Mouse (Mus musculus) limb, embryonic 15.5 days (tissue): ENCODE data around the gene Fuk. TPM values are rescaled to one million over a fixed set of nuclear protein-coding genes. Genes with fewer than 3 reads are reported as not detected.
"Not testable (repeated sequence)": the region's sequence is repeated elsewhere in the genome, so short reads cannot be mapped to it uniquely, and the experiment has no call there.

Experiments
- ATAC-seq: fragments of 200-750 bp; cut with Nextera tagmentation; 2 replicates; pipeline ENCODE4 v1.8.0; 2017; ENCODE audit warnings: low read depth, moderate TSS enrichment; ENCODE audit not compliant: insufficient number of reproducible peaks, low FRiP score, low TSS enrichment
- H3K27ac ChIP-seq: fragments of 300-500 bp; sonication (generic); 2 replicates; pipeline ENCODE4 v1.5.1; 2015; ENCODE audit warnings: moderate library complexity, mild to moderate bottlenecking, inconsistent platforms
- H3K27me3 ChIP-seq: fragments of 300-500 bp; sonication (generic); 2 replicates; pipeline ENCODE4 v1.6.1; 2015; ENCODE audit warnings: inconsistent platforms
- H3K36me3 ChIP-seq: fragments of 300-500 bp; sonication (generic); 2 replicates; pipeline ENCODE4 v1.6.1; 2015; ENCODE audit warnings: inconsistent platforms
- H3K4me1 ChIP-seq: fragments of 300-500 bp; sonication (generic); 2 replicates; pipeline ENCODE4 v1.6.1; 2015; ENCODE audit warnings: inconsistent platforms
- H3K4me2 ChIP-seq: fragments of 300-500 bp; sonication (generic); 2 replicates; pipeline ENCODE4 v1.6.1; 2015; ENCODE audit warnings: mild to moderate bottlenecking, inconsistent platforms
- H3K4me3 ChIP-seq: fragments of 300-500 bp; sonication (generic); 2 replicates; pipeline ENCODE4 v1.5.1; 2015; ENCODE audit warnings: mild to moderate bottlenecking, inconsistent platforms
- H3K9ac ChIP-seq: fragments of 300-500 bp; sonication (generic); 2 replicates; pipeline ENCODE4 v1.6.1; 2015; ENCODE audit warnings: inconsistent platforms
- H3K9me3 ChIP-seq: fragments of 300-500 bp; sonication (generic); 2 replicates; pipeline ENCODE4 v1.6.1; 2016; ENCODE audit warnings: inconsistent platforms
- WGBS: fragments of 180-500 bp; shearing (Covaris S2); methylation state at CpG from one replicate; pipeline ENCODE4 v1.1.7; 2015; 5-methylcytosine and 5-hydroxymethylcytosine counted together
- polyA plus RNA-seq: library from polyadenylated mRNA; unstranded; fragments of >200 nt; fragmentation: Nextera tagmentation; extraction: Ambion mirVana; gene quantifications from 2 replicates; pipeline ENCODE4 v1.2.1, GENCODE M21; 2015

The Fuk gene
- polyA plus RNA-seq, 1 experiment from 2014 or later = 12.2 TPM

DNA sequence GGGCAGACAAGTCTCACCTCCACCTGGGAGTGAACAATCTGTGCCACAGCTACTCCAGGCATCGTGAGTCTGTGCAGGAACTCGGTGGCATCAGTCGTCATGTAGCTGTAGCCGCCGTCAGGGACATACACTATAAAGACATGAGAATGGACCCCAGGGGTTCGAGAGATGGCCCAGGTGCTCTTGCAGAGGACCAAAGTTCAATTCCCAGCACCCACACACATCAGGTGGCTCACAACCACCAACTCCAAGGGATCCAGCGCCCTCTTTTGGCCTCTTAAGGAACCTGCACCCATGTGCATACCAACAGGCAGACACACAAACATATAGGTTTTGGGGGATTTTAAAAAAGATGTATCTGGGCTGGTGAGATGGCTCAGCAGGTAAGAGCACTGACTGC lies 10.2 kb downstream of the Fuk start:
- no peak for ATAC-seq
- H3K4me1 ChIP-seq = no peaks in the 10 kb centered on the region
- no peaks in the 10 kb centered on the region for H3K27me3 ChIP-seq
- H3K9me3 ChIP-seq = no peaks in the 10 kb centered on the region
- no peak overlapping the region for H3K4me2 ChIP-seq
- no peak overlapping the region for H3K4me3 ChIP-seq
- H3K36me3 ChIP-seq = peaks cover 70% of the 10 kb centered on the region
- H3K9ac ChIP-seq = no peak overlapping the region
- H3K27ac ChIP-seq = no peak overlapping the region
- WGBS = 83% methylated on average over 7 of the region's 7 CpGs

DNA sequence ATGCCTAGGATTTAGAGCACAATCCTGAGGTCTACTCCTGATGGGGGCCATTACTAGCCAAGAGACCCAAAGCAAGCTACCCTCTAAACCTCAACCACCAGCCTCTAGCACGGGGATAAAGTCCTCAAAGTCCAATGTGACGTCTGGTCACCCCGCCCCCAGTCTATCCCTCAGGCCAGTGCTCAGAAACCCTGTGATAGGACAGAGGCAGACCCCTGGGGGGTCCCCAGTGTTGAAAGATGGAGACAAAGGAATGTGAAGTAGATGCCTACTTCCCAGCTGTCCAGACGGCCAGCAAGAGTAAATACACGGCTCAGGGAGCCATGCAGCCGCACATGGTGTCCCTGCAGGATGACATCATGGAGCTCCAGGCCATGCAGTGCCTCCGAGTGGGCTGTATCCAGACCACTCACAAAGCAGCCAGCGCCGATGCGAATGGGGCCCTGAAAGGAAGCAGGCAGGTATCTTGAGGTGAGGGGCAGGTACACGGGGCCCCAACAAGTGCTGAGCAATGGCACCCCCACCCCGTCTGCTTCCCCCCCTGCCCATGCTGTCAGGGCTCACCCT lies 12.3 kb downstream of the Fuk start:
- Histone ChIP-seq H3K27me3 (no peaks in the 10 kb centered on the region), H3K9ac (no peak overlapping the region), H3K36me3 (peaks cover 81% of the 10 kb centered on the region), H3K4me2 (no peak overlapping the region), H3K9me3 (no peaks in the 10 kb centered on the region), H3K4me1 (no peaks in the 10 kb centered on the region), H3K4me3 (no peak overlapping the region), H3K27ac (peak overlapping the region; percentile 11; the same call in 1 of the 2 replicates)
- 72% methylated on average over 12 of the region's 12 CpGs for WGBS
- ATAC-seq = no peak

DNA sequence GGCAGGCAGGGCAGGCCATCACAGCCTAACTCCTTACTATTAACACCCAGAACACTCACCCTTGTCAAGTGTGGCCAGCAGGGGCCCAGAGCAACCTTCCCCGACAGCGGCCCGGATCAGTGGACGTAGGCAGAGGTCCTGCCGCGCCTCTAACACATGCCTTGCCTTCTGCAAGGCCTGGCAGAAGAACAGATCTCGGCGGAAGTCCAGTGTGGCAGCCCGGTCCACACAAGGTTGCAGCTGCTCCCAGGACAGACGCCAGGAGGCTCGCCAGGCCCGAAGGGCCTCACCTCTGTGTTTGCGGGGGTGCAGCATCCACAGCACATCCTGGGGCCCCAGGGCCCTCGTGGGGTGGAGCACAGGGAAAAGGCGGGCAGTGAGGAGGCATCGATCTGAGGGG lies 13.4 kb downstream of the Fuk start:
- 89% methylated on average over 16 of the region's 16 CpGs for WGBS
- no peak for ATAC-seq
- H3K27ac ChIP-seq = peak overlapping the region; percentile 22; the same call in 1 of the 2 replicates
- H3K27me3 ChIP-seq = no peaks in the 10 kb centered on the region
- H3K4me2 ChIP-seq = no peak overlapping the region
- no peak overlapping the region for H3K4me3 ChIP-seq
- no peaks in the 10 kb centered on the region for H3K4me1 ChIP-seq
- peaks cover 82% of the 10 kb centered on the region for H3K36me3 ChIP-seq
- no peak overlapping the region for H3K9ac ChIP-seq
- no peaks in the 10 kb centered on the region for H3K9me3 ChIP-seq

DNA sequence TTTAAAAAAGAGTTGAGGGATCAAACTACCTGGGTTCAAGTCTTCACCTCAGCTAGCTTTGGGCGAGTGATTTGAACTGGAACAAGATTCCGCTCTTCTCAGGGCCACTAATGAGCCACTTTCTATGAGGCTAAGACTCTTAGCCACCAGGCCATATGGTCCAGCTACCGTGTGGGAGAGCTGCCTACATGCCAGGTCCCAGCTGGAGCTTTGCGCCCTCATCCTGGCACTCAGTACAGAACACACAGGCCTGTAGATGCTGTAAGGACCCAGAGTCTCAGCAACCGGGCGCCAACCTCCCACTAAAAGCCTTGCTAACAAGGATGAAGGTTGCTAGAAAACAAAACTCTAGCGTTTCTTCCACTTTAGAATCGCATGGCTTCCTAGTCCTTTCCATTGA lies 13.8 kb downstream of the Fuk start:
- Histone ChIP-seq H3K4me3 (no peak overlapping the region), H3K27ac (no peak overlapping the region), H3K9ac (no peak overlapping the region), H3K4me2 (no peak overlapping the region), H3K4me1 (no peaks in the 10 kb centered on the region), H3K36me3 (peaks cover 82% of the 10 kb centered on the region), H3K9me3 (no peaks in the 10 kb centered on the region), H3K27me3 (no peaks in the 10 kb centered on the region)
- no peak for ATAC-seq
- WGBS = 94% methylated on average over 8 of the region's 8 CpGs

DNA sequence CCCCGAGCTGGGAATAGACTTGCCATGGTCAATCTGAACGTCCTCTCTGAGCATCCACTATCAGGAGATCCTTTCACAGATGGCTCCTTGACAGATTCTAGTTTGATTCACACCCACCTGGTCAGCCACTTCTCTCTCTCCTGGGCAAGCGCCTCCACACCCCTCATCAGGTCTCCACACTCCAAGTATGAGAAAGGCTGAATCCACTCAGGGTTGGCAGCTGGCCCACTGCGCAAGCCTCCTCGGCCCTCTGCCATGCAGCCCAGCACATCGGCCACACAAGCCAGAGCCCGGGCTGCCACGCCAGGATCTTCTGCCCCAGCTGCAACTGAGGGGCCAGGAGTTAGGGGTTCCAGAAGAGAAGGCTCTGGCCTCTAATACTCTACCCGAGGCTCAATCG lies 14.7 kb downstream of the Fuk start:
- WGBS = 88% methylated on average over 10 of the region's 10 CpGs
- no peaks in the 10 kb centered on the region for H3K9me3 ChIP-seq
- H3K4me3 ChIP-seq = no peak overlapping the region
- H3K4me2 ChIP-seq = no peak overlapping the region
- H3K36me3 ChIP-seq = peaks cover 82% of the 10 kb centered on the region
- H3K27ac ChIP-seq = no peak overlapping the region
- no peak for ATAC-seq
- H3K9ac ChIP-seq = no peak overlapping the region
- no peaks in the 10 kb centered on the region for H3K4me1 ChIP-seq
- no peaks in the 10 kb centered on the region for H3K27me3 ChIP-seq

DNA sequence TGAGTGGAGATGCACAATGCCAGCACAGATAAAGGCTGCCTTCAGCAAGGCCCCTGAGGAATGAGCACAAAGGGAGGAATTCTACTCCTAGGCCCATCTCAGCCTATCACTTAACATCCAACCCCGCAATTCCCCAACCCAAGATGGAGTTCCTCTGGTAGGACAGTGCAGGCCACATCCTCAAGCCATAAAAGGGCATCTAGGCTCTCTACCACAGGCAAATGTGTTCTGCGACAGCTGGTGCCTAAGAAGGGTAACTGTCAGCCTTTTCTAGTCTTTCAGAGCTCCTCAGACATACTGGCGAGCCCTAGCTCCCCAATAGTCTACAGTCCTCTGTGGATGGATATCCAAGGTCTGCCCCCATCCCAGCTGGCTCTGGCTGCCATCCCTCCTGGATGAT lies 15.7 kb downstream of the Fuk start:
- no peaks in the 10 kb centered on the region for H3K9me3 ChIP-seq
- peaks cover 90% of the 10 kb centered on the region for H3K36me3 ChIP-seq
- H3K4me3 ChIP-seq = no peak overlapping the region
- WGBS = 85% methylated on average over 3 of the region's 3 CpGs
- H3K27ac ChIP-seq = no peak overlapping the region
- H3K9ac ChIP-seq = no peak overlapping the region
- H3K4me2 ChIP-seq = no peak overlapping the region
- no peaks in the 10 kb centered on the region for H3K4me1 ChIP-seq
- H3K27me3 ChIP-seq = no peaks in the 10 kb centered on the region
- ATAC-seq = no peak

DNA sequence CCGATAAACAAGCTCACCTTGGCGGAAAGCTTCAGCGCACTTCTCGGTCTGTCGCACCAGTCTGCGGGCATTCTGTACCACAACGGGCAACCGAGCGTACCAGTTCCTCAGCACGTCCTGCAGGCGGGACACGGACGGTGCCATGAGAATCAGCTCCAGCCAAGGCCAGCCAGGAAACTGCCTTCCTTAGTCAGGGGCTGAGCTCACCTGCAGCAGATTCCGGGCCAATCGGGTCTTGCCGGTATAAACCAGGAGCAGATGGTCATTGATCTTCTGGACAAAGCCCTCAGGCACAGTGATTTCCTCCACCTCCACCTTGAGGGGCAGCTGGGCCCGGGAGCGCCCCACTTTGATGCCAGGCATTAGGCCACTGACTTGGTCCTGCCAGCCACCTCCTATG lies 18.5 kb downstream of the Fuk start:
- H3K9ac ChIP-seq = no peak overlapping the region
- no peak overlapping the region for H3K4me3 ChIP-seq
- no peak overlapping the region for H3K27ac ChIP-seq
- no peaks in the 10 kb centered on the region for H3K9me3 ChIP-seq
- no peaks in the 10 kb centered on the region for H3K4me1 ChIP-seq
- 95% methylated on average over 18 of the region's 18 CpGs for WGBS
- H3K27me3 ChIP-seq = no peaks in the 10 kb centered on the region
- H3K4me2 ChIP-seq = no peak overlapping the region
- peaks cover 97% of the 10 kb centered on the region for H3K36me3 ChIP-seq
- no peak for ATAC-seq

DNA sequence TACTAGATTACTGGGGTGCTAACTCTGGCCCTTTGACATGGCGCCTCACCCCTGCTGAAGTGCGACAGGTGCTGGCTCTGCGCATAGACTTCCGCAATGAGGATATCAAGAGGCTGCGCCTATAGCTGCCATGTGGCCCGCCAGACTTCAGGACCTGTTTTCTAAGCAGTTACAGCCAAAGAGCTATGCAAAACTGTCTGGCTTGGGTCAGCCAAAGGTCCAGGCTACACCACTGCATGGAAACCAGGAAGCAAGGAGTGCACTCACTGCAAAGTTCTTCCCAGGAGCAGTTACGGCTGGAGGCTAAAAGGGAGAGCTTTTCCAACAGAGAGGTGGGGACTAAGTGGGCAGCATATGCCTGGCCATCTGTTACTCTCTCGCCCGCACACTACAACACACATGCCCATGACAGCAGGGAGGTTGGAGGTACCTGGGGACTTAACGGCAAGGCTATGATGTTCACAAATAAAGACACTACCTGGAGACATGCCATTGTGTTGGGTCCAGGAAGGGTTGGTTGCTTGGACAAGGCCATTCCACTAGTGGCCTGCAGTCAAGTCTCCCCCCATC lies 20.5 kb downstream of the Fuk start:
- Histone ChIP-seq H3K9me3 (no peaks in the 10 kb centered on the region), H3K27me3 (no peaks in the 10 kb centered on the region), H3K27ac (no peak overlapping the region), H3K9ac (no peak overlapping the region), H3K4me1 (no peaks in the 10 kb centered on the region), H3K36me3 (peaks cover 95% of the 10 kb centered on the region), H3K4me2 (no peak overlapping the region), H3K4me3 (no peak overlapping the region)
- no peak for ATAC-seq
- WGBS = 92% methylated on average over 10 of the region's 10 CpGs

DNA sequence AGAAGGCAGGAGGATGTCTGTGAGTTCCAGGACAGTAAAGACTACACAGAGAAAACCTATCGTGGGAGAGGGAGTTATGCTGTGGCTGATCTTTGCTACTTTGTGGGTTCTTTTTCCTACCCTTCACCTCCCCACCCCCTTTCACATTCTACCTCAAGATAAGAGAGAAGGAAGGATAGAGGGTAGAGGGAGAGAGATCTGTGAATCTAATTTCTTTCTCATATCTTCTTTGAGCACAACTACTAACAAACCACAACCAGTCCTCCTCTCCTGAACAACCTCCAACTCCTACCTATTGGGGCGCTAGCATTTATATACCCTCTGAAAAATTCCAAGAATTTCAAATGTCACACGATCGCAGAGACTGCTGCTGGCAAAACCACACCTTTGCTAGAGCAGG lies 24.4 kb downstream of the Fuk start:
- H3K4me2 ChIP-seq = no peak overlapping the region
- H3K27me3 ChIP-seq = no peaks in the 10 kb centered on the region
- H3K36me3 ChIP-seq = peaks cover 92% of the 10 kb centered on the region
- H3K9me3 ChIP-seq = no peaks in the 10 kb centered on the region
- no peaks in the 10 kb centered on the region for H3K4me1 ChIP-seq
- no peak overlapping the region for H3K4me3 ChIP-seq
- no peak for ATAC-seq
- 66% methylated on average over 4 of the region's 4 CpGs for WGBS
- H3K9ac ChIP-seq = no peak overlapping the region
- no peak overlapping the region for H3K27ac ChIP-seq

DNA sequence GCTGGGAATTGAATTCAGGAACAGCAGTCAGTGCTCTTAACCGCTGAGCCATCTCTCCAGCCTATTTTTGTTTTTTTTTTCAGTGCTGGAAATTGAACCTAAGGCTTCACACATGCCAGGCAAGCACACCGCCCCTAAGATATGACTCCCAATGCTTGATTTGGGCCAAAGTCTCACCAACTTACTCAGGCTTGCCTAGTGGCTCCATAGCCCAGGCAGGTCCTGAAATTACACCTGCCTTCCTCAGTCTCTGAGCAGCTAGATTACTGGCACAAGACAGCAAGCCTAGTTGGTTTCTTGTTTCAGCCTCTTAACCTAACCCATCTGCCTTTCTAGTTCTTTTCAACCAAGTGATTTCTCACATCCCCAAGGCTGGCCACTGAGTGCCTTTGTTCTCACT lies 31.8 kb downstream of the Fuk start:
- 98% methylated on average over 2 of the region's 2 CpGs for WGBS
- Histone ChIP-seq H3K36me3 (peaks cover 95% of the 10 kb centered on the region), H3K9ac (no peak overlapping the region), H3K9me3 (no peaks in the 10 kb centered on the region), H3K27me3 (no peaks in the 10 kb centered on the region), H3K4me2 (no peak overlapping the region), H3K27ac (no peak overlapping the region), H3K4me1 (no peaks in the 10 kb centered on the region), H3K4me3 (no peak overlapping the region)
- ATAC-seq = no peak

DNA sequence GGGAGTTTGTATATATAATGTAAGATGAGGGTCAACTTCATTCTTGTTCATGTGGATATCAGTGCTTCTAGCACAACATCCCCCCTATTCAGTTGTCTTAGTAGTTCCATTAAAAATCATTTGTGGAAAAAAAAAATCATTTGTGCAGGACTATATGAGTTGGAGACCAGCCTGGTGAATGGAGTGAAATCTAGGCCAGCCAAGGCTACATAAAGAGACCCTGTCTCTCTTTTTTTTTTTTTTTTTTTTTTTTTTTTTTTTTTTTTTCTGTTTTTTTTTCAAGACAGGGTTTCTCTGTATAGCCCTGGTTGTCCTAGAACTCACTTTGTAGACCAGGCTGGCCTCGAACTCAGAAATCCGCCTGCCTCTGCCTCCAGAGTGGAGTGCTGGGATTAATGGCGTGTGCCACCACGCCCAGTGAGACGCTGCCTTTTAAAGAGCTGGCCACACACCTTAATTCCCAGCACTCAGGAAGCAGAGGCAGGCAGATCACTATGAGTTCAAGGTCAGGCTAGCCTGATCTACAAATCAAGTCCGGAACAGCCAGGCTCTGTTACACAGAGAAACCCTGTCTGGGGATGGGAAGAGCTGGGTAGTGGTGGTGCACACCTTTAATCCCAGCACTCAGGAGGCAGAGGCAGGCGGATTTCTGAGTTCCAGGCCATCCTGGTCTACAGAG lies 40.8 kb downstream of the Fuk start:
- H3K4me1 ChIP-seq, H3K27ac ChIP-seq, H3K4me2 ChIP-seq, H3K9ac ChIP-seq, ATAC-seq, H3K9me3 ChIP-seq, H3K27me3 ChIP-seq, H3K4me3 ChIP-seq: not testable (repeated sequence)
- WGBS = 95% methylated on average over 7 of the region's 7 CpGs
- H3K36me3 ChIP-seq = peaks cover 91% of the 10 kb centered on the region

DNA sequence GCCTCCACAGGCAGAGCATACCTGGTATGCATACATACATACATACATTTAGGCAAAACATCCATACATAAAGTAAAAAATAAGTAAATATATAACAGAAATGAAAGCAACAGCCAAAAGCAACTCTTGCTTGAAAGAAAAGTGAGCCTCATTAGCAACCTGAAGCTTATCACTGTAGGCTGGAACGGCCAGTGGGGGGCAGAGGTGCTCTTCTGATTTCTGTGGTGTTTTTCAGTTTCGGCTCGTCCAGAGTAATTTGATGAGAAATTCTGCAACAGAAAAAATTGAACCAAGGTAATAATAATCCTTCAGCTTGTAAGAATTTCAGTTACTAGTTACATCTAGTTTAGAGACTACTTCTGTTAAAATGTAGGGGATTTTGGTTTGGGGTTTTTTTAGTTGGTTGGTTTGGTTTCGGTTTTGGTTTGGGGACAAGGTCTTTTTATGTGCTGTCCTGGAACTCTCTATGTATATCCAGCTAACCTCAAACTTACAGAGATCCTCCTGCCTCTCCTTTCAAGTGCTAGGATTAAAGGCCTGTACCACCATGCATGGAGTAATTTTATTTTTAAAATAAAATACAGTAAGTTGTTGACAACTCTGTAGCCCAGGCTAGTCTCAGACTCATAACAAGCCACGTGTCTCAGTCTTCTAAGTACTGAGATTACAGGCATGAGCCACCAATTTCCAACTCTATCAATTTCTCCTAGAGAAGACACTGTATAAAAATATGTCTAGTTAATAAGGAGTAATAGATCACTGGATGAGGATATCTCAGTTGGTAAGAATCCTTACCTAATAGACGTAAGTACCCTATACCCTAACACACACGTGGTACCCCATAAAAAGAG lies 42.4 kb downstream of the Fuk start:
- H3K4me2 ChIP-seq = no peak overlapping the region
- H3K4me3 ChIP-seq = no peak overlapping the region
- no peak overlapping the region for H3K9ac ChIP-seq
- H3K36me3 ChIP-seq = peaks cover 89% of the 10 kb centered on the region
- no peaks in the 10 kb centered on the region for H3K4me1 ChIP-seq
- no peak overlapping the region for H3K27ac ChIP-seq
- 80% methylated on average over 7 of the region's 7 CpGs for WGBS
- ATAC-seq = no peak
- H3K27me3 ChIP-seq = no peaks in the 10 kb centered on the region
- H3K9me3 ChIP-seq = no peaks in the 10 kb centered on the region
